Mouse (Mus musculus): ENCODE data around the gene Armc9.

The Armc9 gene

GRCm38 (mm10) chr1:86269190-86269508 is 114.6 kb downstream of the Armc9 start:
- no peak for DNase-seq (ENCODE audit: extremely low read depth, low read depth)

GRCm38 (mm10) chr1:86271707-86272106 is 117.1 kb downstream of the Armc9 start:
- DNase-seq (ENCODE audit: extremely low read depth, low read depth): no peak

- DNase-seq (ENCODE audit: extremely low read depth, low read depth): no peak
Measured at GRCm38 (mm10) chr1:86277055-86277454, 122.5 kb downstream of the Armc9 start.

- no peak for DNase-seq (ENCODE audit: extremely low read depth, low read depth)
Measured at GRCm38 (mm10) chr1:86281781-86282536, 127.4 kb downstream of the Armc9 start.

- DNase-seq (ENCODE audit: extremely low read depth, low read depth): no peak
Measured at GRCm38 (mm10) chr1:86284101-86284500, 129.5 kb downstream of the Armc9 start.

- no peak for DNase-seq (ENCODE audit: extremely low read depth, low read depth)
Measured at GRCm38 (mm10) chr1:86285295-86285694, 130.7 kb downstream of the Armc9 start.

GRCm38 (mm10) chr1:86287473-86287872 is 132.9 kb downstream of the Armc9 start:
- DNase-seq (ENCODE audit: extremely low read depth, low read depth): no peak

- no peak for DNase-seq (ENCODE audit: extremely low read depth, low read depth)
Measured at GRCm38 (mm10) chr1:86290452-86290851, 135.9 kb downstream of the Armc9 start.

GRCm38 (mm10) chr1:86293091-86293490 is 138.5 kb downstream of the Armc9 start:
- DNase-seq (ENCODE audit: extremely low read depth, low read depth): no peak

- DNase-seq (ENCODE audit: extremely low read depth, low read depth): no peak
Measured at GRCm38 (mm10) chr1:86293868-86294267, 139.3 kb downstream of the Armc9 start.

GRCm38 (mm10) chr1:86294472-86294871 is 139.9 kb downstream of the Armc9 start:
- DNase-seq (ENCODE audit: extremely low read depth, low read depth): no peak

- no peak for DNase-seq (ENCODE audit: extremely low read depth, low read depth)
Measured at GRCm38 (mm10) chr1:86300093-86300492, 145.5 kb downstream of the Armc9 start.

GRCm38 (mm10) chr1:86300731-86301130 is 146.2 kb downstream of the Armc9 start:
- no peak for DNase-seq (ENCODE audit: extremely low read depth, low read depth)

GRCm38 (mm10) chr1:86301221-86302091 is 146.9 kb downstream of the Armc9 start:
- no peak for DNase-seq (ENCODE audit: extremely low read depth, low read depth)

- no peak for DNase-seq (ENCODE audit: extremely low read depth, low read depth)
Measured at GRCm38 (mm10) chr1:86302532-86302931, 148.0 kb downstream of the Armc9 start, which contains the start of gene B3gnt7. B3gnt7 (plus strand) TSS chr1:86302832.

- DNase-seq (ENCODE audit: extremely low read depth, low read depth): peak; percentile 10
Measured at GRCm38 (mm10) chr1:86303063-86303872, 148.7 kb downstream of the Armc9 start.

GRCm38 (mm10) chr1:86303873-86304250 is 149.3 kb downstream of the Armc9 start:
- no peak for DNase-seq (ENCODE audit: extremely low read depth, low read depth)

GRCm38 (mm10) chr1:86306686-86307085 is 152.1 kb downstream of the Armc9 start:
- DNase-seq (ENCODE audit: extremely low read depth, low read depth): no peak

GRCm38 (mm10) chr1:86307177-86307762 is 152.7 kb downstream of the Armc9 start:
- DNase-seq (ENCODE audit: extremely low read depth, low read depth): no peak

GRCm38 (mm10) chr1:86307871-86308641 is 153.5 kb downstream of the Armc9 start:
- no peak for DNase-seq (ENCODE audit: extremely low read depth, low read depth)

Measured in MEL-GATA-1-ER (cell line).